In genomic region chr6:33489788-33490187, GRCm38 (mm10) we compare ENCODE assay signal across 28 mouse cellular contexts.
DNase-seq lines count a peak whose midpoint lies in the region; ATAC-seq lines count a peak whose summit lies in the region.
"Had no signal": no experiment of that assay in that cellular context is flagged by ENCODE, and none has a peak within 500 bp of the region (broad histone marks: within the 10 kb centered on the region; RNA-seq: fewer than 3 reads in every experiment).

No protein-coding gene starts in this region.

- H3K27ac ChIP-seq in midbrain, embryonic 11.5 days (ENCODE audit: low read depth, low read length): no peak overlapping the region
- no peak overlapping the region for H3K27ac ChIP-seq in midbrain, embryonic 15.5 days
- H3K27ac ChIP-seq: embryonic facial prominence, embryonic 13.5 days; embryonic facial prominence, embryonic 15.5 days; forebrain, embryonic 10.5 days; forebrain, embryonic 12.5 days had no signal

- DNase-seq in frontal cortex, postnatal 36 days (ENCODE audit: low spot score in 2 of 2): no peak
- DNase-seq in midbrain, embryonic 11.5 days (ENCODE audit: low spot score, missing footprints): peak; percentile 8
- no peak for DNase-seq in urinary bladder, postnatal 36 days (ENCODE audit: low spot score in 2 of 2)
- DNase-seq: adrenal gland, adult 8-10 months; adrenal gland, postnatal 14 days; adrenal gland, postnatal 36 days; B cell, adult 2 months; cerebellum, adult 11 months; cerebellum, adult 18-20 months; cerebellum, adult 8-10 months; cerebellum, adult 9-11 months; cerebellum, postnatal 14 days; cerebellum, postnatal 36 days; embryo, embryonic 11 days had no signal

- WGBS in midbrain, embryonic 11.5 days: 94% methylated on average over 2 of the region's 2 CpGs
- 95% methylated on average over 2 of the region's 2 CpGs for WGBS in midbrain, embryonic 15.5 days

- no peak overlapping the region for H3K9ac ChIP-seq in midbrain, embryonic 11.5 days (ENCODE audit: low read length)
- H3K9ac ChIP-seq in midbrain, embryonic 15.5 days: no peak overlapping the region
- H3K9ac ChIP-seq: embryonic facial prominence, embryonic 13.5 days; embryonic facial prominence, embryonic 15.5 days; forebrain, embryonic 12.5 days had no signal

- peak; percentile 79 for ATAC-seq in frontal cortex, adult (ENCODE audit: low TSS enrichment)
- no peak for ATAC-seq in midbrain, embryonic 11.5 days (ENCODE audit: low FRiP score)
- no peak for ATAC-seq in midbrain, embryonic 15.5 days (replicated peaks)
- ATAC-seq: activated CD4-positive, CD25-positive, alpha-beta regulatory T cell, adult 4 months; CD4-positive, CD25-positive, alpha-beta regulatory T cell, adult 4 months; forebrain, embryonic 14.5 days; forebrain, embryonic 16.5 days; Patski had no signal

- H3K4me3 ChIP-seq in midbrain, embryonic 11.5 days (ENCODE audit: low read depth, low read length): no peak overlapping the region
- H3K4me3 ChIP-seq in midbrain, embryonic 15.5 days: no peak overlapping the region
- H3K4me3 ChIP-seq: embryonic facial prominence, embryonic 13.5 days; embryonic facial prominence, embryonic 15.5 days; erythroblast, embryonic 14.5 days; forebrain, embryonic 10.5 days; forebrain, embryonic 12.5 days had no signal

- H3K36me3 ChIP-seq in midbrain, embryonic 11.5 days (ENCODE audit: control insufficient read depth, insufficient read depth, low read length): no peaks in the 10 kb centered on the region
- H3K36me3 ChIP-seq in midbrain, embryonic 15.5 days (replicated peaks): no peaks in the 10 kb centered on the region
- H3K36me3 ChIP-seq: embryonic facial prominence, embryonic 13.5 days; embryonic facial prominence, embryonic 15.5 days; forebrain, embryonic 10.5 days; forebrain, embryonic 12.5 days had no signal

- no peaks in the 10 kb centered on the region for H3K4me1 ChIP-seq in midbrain, embryonic 11.5 days (ENCODE audit: control insufficient read depth, insufficient read depth, low read length)
- no peaks in the 10 kb centered on the region for H3K4me1 ChIP-seq in midbrain, embryonic 15.5 days
- H3K4me1 ChIP-seq: embryonic facial prominence, embryonic 13.5 days; embryonic facial prominence, embryonic 15.5 days; forebrain, embryonic 10.5 days; forebrain, embryonic 12.5 days had no signal

- no peak overlapping the region for H3K4me2 ChIP-seq in midbrain, embryonic 11.5 days
- H3K4me2 ChIP-seq in midbrain, embryonic 15.5 days: no peak overlapping the region
- H3K4me2 ChIP-seq: embryonic facial prominence, embryonic 13.5 days; embryonic facial prominence, embryonic 15.5 days; forebrain, embryonic 12.5 days had no signal

- no peaks in the 10 kb centered on the region for H3K9me3 ChIP-seq in midbrain, embryonic 11.5 days (ENCODE audit: control insufficient read depth, low read length)
- no peaks in the 10 kb centered on the region for H3K9me3 ChIP-seq in midbrain, embryonic 15.5 days
- H3K9me3 ChIP-seq: embryonic facial prominence, embryonic 13.5 days; embryonic facial prominence, embryonic 15.5 days; forebrain, embryonic 10.5 days; forebrain, embryonic 12.5 days; G1E had no signal

- H3K27me3 ChIP-seq in midbrain, embryonic 11.5 days (ENCODE audit: control insufficient read depth, insufficient read depth, low read length): no peaks in the 10 kb centered on the region
- no peaks in the 10 kb centered on the region for H3K27me3 ChIP-seq in midbrain, embryonic 15.5 days (replicated peaks)
- H3K27me3 ChIP-seq: CH12.LX; embryonic facial prominence, embryonic 13.5 days; embryonic facial prominence, embryonic 15.5 days; forebrain, embryonic 12.5 days; Patski had no signal
